Mouse (Mus musculus): ENCODE data around the gene Ccdc85b.

The Ccdc85b gene

DNA sequence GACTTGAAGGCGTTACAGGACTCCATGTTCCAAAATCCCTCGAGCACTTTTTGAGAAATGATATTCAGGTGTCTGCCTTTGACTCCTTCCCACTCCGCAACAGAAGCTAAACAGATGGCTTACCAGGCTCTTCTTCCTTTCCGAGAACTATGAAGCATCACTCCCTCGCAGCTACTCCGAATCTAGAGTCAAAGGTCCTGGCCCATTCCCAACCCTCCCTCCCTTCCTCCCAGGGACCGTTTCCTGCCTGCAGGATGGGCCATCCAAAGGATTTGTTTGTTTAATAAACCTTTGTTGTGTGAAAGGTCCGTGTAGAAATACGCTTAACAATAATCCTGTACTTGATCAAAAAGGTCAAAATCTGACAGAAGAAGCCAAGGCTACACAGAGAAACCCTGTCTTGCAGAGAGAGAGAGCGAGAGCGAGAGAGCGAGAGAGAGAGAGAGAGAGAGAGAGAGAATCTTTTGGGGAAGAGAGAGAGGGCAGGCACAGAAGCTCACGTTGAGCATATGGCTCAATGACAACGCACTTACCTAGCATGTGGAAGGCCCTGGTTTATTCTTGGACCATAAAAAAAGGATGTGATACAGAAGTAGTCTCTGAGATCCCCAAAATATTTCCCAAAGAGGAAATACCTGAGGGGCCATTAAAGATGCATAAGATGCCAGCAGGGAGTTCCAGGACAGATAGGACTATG lies at the start of gene Ccdc85b:
TSS of gene Ccdc85b (minus strand) at position 149 of the 697 bp plus-strand sequence.
- in situ Hi-C loops (cut with MboI, MseI): loop anchor here in 1 of 2 experiments (10.0 kb wide), 1 partner anchor 357 kb away; no protein-coding TSS in a partner anchor

DNA sequence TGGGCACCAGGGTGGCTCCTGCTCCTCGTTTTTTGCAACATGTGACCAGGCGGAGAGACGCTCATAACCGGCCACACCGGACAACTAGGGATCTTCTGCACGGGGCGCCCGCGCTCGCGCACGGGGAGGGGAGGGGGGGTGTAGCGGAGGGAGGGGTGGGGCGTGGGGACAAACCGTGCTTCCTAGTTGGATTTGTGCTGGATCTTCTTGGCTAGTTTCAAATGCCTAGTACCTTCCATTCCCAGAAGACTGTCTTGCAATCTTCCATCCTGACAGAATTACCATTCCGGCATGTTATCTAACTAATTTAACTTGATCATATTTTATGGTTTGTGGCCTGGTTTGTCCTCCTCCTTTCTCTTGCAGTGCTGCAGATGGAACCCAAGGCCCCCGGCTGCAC lies 46.0 kb upstream of the Ccdc85b start, which contains the start of gene 1700020D05Rik:
TSS of gene 1700020D05Rik (minus strand) at position 101 of the 400 bp plus-strand sequence.
- in situ Hi-C loops (cut with MboI, MseI): no loop called here

DNA sequence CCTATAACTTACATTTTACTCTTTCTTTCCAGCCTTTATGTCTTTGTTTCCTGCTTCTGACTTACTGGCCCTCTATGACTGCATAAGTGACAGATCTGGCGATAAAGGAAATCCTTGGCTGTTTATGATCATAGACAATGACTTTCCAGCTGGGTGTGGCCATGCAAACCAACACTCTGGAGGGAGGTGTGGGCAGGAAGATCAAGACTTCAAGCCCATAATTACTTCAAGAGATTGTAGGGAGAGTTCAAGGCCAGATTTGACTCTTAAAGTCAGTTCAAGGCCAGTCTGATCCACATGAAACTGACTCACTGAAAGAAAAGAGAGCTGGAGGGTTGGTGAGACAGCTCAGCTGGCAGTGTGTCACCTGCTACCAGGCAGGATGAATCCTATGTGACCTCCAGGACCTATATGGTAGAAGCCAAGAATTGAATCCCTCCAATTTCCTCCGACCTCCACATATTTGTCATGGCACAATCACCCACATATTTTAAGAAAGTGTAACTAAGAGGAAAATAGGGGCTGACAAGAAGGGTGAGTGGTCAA lies 42.7 kb upstream of the Ccdc85b start:
- in situ Hi-C loops (cut with MboI, MseI): no loop called here

DNA sequence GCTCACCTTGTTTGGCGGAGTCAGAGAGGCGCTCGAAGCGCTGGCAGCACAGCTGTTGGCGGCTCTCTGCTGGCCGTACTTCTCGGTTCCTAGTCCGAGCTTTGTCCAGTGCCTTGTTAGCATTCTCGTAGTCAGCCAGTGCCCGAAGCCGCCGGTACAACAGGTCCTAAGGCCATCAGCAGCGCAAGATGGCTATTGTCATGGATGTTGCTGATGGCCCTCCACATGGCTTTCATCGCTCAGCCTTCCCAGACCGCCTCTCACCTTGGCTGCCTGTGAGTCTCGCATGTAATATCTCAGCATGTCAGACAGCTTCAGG lies 38.3 kb upstream of the Ccdc85b start:
- in situ Hi-C loops (cut with MboI, MseI): loop anchor here in 1 of 2 experiments (10.0 kb wide), 1 partner anchor 1699 kb away; no protein-coding TSS in a partner anchor

DNA sequence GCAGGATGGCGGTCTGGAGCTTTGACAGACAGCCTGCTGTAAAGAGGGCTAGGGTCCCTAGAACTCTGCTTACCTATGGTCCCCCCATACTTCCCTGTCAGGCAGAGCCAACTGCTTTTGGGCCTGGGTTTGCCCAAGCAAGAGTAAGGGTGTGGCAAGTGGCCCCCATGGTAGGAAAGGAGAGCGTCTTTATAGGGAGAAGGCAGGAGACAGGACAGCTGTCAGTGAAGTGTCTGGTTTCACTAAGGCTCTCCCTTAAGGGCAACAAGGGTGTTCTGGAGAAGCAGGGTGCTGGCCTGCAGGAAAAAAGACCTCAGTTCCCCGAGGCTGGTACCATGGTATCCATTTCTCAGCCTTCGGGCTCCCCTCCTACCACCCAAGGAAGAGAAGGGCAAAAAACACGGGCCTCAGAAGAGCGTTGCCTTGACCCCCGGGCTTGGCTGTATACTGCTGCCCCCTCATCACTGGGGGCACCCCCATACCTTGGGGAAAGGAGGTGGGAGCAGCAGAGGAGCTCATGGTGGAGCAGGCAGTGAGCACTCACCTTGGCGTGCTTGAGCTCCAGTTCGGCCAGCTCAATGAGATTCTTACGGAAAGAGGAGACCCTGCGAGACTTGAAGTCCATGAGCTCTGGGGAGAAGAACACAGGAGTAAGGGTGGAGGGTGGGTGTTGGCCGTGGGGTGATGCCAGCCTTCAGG lies 37.8 kb upstream of the Ccdc85b start:
- in situ Hi-C loops (cut with MboI, MseI): loop anchor here in 1 of 2 experiments (10.0 kb wide), 1 partner anchor 1699 kb away; no protein-coding TSS in a partner anchor

DNA sequence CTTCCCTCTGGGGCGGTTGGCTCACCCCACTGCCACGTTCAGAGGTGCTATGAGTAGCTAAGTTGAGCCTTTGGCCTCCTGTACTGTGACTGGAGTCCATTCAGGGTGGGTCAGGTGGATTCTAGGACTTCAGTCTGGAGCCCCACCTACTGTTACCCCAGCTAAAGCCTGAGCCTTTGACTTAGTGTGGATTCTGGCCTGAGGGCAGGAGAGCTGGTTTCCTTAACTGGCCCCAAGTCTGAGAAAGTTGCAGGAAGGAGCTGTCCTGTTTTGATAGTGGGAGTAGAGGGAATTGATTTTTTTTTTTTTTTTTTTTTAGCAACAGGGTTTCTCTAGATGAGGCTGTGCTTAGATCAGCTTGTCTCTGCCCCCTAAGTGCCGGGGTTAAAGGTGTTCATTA lies 36.6 kb upstream of the Ccdc85b start:
- in situ Hi-C loops (cut with MboI, MseI): loop anchor here in 1 of 2 experiments (10.0 kb wide), 1 partner anchor 1700 kb away; no protein-coding TSS in a partner anchor

DNA sequence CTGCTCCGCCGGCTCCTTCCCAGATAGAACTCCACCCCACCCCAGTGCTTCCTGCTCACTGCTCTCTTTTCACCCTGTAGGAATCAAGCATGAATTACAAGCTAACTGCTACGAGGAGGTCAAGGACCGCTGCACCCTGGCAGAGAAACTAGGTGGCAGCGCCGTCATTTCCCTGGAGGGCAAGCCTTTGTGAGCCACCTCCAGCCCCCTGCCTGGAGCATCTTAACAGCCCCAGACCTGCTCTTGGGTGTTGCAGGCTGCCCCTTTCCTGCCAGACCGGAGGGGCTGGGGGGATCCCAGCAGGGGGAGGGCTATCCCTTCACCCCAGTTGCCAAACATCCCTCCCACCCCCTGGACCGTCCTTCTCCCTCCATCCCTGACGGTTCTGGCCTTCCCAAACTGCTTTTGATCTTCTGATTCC lies 35.6 kb upstream of the Ccdc85b start:
- in situ Hi-C loops (cut with MboI, MseI): loop anchor here in 1 of 2 experiments (10.0 kb wide), 1 partner anchor 1701 kb away; no protein-coding TSS in a partner anchor

DNA sequence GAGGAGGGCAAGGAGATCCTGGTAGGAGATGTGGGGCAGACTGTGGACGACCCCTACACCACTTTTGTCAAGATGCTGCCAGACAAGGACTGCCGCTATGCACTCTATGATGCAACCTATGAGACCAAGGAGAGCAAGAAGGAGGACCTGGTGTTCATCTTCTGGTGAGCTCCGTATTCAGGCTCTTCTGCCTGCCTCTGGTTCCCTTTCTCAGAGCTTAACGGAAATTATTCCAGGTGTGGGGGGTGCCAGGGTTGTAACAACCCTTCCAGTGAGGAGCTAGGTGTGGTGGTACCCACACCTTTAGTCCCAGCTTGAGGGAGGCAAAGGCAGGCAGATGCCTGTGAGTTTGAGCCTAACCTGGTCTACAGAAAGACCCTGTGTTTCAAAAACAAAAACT lies 34.9 kb upstream of the Ccdc85b start:
- in situ Hi-C loops (cut with MboI, MseI): loop anchor here in 1 of 2 experiments (10.0 kb wide), 1 partner anchor 1702 kb away; no protein-coding TSS in a partner anchor

DNA sequence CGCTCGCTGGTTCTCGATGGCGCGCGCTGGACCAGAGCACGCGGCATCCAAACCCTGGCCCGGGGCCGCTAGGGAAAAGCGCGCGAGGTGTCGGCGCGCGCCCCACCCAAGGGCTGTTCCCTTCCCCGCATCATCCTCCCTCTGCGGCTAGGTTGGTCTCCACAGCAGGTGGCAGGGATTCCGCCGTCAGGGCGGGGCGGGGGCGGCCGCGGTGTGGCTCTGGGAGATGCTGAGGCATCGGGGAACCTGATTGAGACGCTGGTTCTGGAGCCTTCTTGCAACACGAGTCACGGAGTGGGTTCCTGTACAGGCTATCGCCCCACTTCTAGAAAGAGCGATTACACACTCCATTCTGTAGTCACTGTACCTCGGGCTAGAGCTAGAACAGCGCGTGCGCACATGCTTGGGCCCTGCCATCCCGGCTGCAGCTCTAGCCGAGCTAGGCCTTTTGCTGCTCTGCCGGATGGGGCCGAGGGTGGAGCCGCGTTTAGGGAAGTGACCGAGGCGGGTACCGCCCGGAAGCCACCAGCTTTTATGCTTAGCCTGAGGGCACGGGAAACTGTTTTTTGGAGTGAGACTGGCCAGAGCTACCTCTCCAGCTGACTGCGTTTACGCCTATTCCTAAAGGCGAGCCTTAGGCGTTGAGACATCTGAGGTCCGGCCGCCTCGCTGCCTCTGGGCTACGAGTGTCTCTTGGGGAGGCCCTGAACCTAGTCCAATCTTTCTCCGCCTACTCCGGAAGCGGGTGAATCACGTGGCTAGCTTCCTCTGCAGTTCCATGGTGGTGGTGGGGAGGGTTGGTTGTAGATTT lies 33.4 kb upstream of the Ccdc85b start:
- in situ Hi-C loops (cut with MboI, MseI): loop anchor here in 1 of 2 experiments (10.0 kb wide), 1 partner anchor 1704 kb away; no protein-coding TSS in a partner anchor

DNA sequence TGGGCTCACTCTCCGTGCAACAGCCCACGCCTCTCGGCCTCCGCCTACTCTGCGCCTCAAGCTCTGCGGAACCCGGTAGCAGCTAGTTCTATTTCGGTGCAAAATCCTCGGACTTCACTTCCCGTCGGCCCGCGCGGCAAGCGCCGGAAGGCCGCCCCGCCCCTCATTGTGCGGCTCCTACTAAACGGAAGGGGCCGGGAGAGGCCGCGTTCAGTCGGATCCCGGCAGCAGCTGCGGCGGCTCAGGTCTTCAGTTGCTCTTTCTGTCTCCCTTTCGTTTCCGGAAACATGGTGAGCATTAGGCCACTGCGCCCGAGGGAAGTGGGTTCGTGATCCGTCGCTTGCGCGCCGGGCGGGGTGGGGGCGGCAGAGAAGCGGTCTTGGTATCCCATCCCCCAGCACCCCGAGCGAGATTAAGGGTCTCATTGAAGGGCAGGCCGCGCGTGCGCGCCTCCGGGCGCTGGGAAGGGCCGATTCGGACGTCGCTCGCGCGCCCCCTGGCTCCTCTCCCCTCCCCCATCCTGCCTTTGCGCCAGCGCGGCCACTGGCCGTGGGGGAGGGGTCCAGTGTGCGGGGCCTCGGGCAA lies 32.7 kb upstream of the Ccdc85b start, which contains the start of gene Cfl1:
TSS of gene Cfl1 (plus strand) at position 143 of the 585 bp plus-strand sequence.
- in situ Hi-C loops (cut with MboI, MseI): loop anchor here in 1 of 2 experiments (10.0 kb wide), 1 partner anchor 1704 kb away; no protein-coding TSS in a partner anchor

DNA sequence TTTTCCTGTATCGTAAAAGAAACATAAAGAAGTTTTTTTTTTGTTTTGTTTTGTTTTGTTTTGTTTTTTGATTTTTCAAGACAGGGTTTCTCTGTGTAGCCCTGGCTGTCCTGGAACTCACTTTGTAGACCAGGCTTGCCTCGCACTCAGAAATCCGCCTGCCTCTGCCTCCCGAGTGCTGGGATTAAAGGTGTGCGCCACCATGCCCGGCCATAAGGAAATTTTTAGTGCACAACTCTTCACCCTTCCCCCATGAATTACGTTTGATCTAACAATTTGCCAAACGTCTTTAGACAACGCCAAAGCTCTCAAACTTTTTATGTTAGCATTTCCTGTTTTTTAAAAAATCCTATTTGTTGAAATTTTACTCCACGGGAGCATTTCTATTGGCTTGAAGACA lies 32.0 kb upstream of the Ccdc85b start:
- in situ Hi-C loops (cut with MboI, MseI): loop anchor here (5.0 to 10.0 kb wide), 2 partner anchors 37 to 1705 kb away; no protein-coding TSS in a partner anchor

DNA sequence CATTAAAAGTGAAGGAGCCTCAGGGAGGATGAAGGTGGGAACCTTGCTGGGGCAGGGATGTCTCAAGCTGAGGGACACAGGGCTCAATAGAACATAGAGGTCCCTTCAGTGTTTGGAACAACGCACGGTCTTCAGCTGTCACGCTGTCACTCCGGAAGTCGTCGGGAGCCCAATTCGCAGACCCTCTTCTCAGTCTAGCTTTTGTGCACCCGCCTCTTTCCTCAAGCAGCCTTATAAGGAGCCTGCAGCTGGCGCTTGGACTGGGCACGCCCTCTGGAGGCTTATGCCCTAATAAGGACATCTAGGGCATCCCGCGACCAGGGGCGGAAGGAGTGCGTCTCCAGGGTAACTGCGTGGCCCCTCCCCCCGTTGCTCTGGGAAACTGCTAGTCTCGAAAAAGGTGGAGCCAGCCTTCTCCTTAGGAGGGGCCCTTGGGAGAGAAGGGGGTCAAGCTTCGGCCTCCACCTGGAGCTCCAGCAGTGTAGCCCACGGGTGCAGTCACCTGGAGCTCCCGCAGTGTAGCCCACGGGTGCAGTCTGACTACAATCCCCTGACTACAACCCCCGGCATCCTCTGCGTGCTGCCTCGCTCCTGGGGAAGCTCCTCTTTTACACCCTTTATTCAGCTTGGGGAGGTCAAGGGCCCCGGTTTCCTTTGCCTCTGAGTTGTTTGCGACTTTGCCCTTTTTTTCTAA lies 31.3 kb upstream of the Ccdc85b start:
- in situ Hi-C loops (cut with MboI, MseI): loop anchor here in 1 of 2 experiments (5.0 kb wide), 1 partner anchor 37 kb away; no protein-coding TSS in a partner anchor

DNA sequence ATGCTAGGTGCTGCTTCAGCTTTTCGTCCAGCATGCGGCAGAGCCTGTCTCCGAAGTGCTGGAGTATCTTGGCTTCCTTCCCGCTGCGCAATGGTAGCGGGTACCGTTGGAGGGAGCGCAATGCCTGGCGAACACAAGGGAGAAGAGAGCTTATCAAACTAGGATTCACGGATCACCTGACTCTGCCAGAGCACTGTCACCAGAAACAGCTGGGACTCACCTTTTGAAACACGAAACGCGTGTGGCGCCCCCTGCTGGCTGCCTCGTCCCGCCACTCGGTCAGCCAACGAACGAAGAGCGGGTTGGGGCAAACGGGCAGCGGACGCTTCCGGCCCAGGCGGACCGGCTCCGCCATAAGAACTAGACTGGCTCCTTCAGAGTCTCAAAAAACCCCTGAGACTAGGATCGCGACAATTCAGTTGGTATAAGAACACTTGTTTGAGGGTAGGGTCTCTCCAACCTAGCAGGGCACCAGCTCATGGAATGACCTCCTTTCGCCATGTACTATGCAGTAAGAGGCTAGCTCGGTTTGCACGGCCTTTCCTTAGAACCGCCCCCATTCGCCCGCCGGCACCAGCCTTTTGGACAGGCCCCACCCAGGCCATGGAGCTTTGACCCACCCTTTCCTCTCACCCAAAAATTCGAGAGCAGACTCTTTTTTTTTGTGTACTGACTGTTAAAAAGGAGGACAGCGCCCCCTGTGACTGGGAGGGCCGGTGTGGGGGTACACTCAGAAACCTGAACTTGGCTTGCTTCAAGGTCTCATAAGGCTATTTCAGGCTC lies 30.3 kb upstream of the Ccdc85b start, which contains the start of gene Mus81:
TSS of gene Mus81 (minus strand) at position 635 of the 783 bp plus-strand sequence.
- in situ Hi-C loops (cut with MboI, MseI): loop anchor here in 1 of 2 experiments (5.0 kb wide), 1 partner anchor 36 kb away; no protein-coding TSS in a partner anchor

DNA sequence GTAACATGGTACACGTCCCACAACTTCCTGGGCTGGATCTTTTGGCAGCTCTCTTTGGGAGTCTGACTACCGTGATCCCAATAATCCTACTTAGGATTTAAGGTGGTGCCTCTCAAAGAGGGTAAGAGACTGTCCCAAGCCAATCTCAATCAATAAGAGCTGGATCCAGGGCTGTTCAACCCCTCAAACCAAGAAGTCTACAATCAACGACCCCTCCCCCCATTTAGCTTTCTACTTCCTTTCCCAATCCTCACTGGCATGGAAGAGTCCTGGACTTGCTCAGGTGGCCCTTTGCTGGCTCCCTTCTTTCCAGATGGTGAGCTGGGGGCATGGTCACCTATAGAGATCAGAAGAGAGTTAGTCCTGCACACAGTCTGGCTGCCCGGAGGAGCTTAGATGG lies 29.1 kb upstream of the Ccdc85b start:
- in situ Hi-C loops (cut with MboI, MseI): loop anchor here in 1 of 2 experiments (5.0 kb wide), 1 partner anchor 34 kb away; no protein-coding TSS in a partner anchor

DNA sequence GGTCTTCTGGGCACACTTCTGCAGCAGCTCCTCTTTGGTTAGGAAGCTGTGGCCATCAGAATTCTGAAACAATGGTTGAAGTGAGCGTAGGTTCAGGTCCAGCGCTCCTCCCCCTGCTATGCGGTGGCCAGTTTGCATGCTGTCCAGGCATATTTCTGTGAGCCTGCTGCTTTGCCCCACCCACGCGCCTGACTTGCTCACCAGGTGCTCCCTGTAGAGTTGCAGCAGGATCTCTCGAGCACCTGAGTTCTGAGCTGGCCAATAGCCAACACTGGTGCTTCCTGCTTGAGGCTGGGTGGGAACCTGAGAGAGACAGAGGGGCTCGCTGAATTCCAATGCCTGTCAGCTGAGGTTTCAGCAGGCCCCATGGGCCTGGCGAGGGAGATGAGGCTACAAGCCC lies 28.6 kb upstream of the Ccdc85b start:
- in situ Hi-C loops (cut with MboI, MseI): loop anchor here in 1 of 2 experiments (5.0 kb wide), 1 partner anchor 34 kb away; no protein-coding TSS in a partner anchor

DNA sequence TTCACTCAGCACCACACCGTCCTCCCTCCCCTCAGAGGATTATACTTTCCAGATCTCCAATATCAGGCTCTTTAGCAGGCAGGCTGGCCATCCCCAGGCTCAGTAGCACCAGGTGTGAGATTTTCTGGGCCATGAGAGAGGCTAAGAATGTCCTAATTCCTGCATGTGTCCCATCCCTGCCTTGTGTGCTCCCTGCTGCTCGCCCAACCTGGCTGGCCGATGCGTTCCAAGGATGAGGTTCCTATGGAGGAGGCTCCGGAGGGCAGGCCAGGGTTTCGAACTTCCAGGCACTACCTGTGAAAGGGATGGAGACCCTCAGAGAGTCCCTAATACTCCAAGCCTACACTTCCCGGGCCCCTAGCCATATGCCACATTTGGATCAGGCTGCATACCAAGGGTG lies 28.1 kb upstream of the Ccdc85b start:
- in situ Hi-C loops (cut with MboI, MseI): loop anchor here in 1 of 2 experiments (5.0 kb wide), 1 partner anchor 34 kb away; no protein-coding TSS in a partner anchor

DNA sequence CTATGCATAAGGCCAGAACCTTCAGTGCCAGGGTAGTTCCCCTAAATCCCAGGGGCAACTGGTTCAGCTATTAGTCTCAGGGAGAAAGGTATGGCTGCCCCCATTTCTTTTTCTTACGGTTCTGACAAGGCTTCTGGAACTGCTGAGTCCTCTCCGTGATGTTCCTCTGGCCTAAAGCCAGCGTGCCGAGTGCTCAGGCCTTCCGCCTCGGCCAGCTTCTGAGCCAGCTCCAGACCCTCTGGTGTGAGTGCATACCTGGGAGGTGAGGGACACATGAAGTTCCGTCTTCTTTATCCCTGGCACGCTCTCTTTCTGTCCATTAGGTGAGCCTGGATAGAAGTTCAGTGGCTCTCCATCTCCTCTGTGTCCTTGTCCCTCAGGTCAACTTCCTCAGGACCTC lies 27.7 kb upstream of the Ccdc85b start:
- in situ Hi-C loops (cut with MboI, MseI): loop anchor here in 1 of 2 experiments (5.0 kb wide), 1 partner anchor 33 kb away; no protein-coding TSS in a partner anchor

DNA sequence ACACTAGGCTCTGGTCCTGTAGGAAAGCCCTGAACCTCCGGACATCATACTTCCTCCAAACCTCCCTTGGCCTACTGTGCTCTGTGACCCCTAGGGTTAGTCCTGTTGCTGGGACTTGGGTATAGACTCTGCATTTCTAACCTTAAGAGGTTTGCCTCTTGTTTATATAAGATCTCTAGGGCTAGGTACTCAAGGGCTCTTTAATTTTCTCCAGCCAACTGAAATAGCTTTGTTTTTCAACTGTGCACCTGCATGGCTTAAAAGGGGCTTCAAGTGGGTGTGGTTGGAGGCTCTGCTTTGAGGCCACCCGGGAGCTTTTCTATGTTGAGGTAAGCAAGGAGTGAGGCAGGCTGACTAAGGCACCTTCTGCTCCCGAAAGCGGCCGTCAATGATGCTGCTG lies 26.8 kb upstream of the Ccdc85b start:
- in situ Hi-C loops (cut with MboI, MseI): no loop called here

Data from T-helper 17 cell (primary cell).